Mouse (Mus musculus) heart, postnatal 0 days (tissue): ENCODE results near the gene Actl11.

Source experiments
- CTCF ChIP-seq: IDR thresholded peaks from 2 replicates; pipeline ENCODE4 v1.5.1; 2016; ENCODE audit warnings: antibody characterized with exemption, control low read depth, low read depth
- EP300 ChIP-seq: IDR thresholded peaks from 2 replicates; pipeline ENCODE4 v1.6.1; 2016; ENCODE audit warnings: antibody characterized with exemption, low read depth

GRCm38 (mm10) chr9:107935790-107936214 lies 7.5 kb downstream of the Actl11 start:
- TF ChIP-seq CTCF: no peak
- no peak for TF ChIP-seq EP300
